Mouse (Mus musculus) lung, postnatal 0 days (tissue): ENCODE results near the gene Srp68. TPM values are rescaled to one million over a fixed set of nuclear protein-coding genes. Genes with fewer than 3 reads are reported as not detected.

ENCODE experiments used
- ATAC-seq: fragments of 200-750 bp; cut with Nextera tagmentation; 2 replicates; pipeline ENCODE4 v1.8.0; 2017; ENCODE audit warnings: moderate library complexity
- DNase-seq: peaks from one replicate; pipeline ENCODE4 v3.0.0-alpha.2; 2016; ENCODE audit warnings: low spot score
- H3K27ac ChIP-seq: fragments of 300-500 bp; sonication (generic); 2 replicates; pipeline ENCODE4 v1.5.1; 2014; ENCODE audit warnings: antibody characterized with exemption, mild to moderate bottlenecking, low read length, mixed read lengths
- H3K27me3 ChIP-seq: fragments of 300-500 bp; sonication (generic); replicated peaks from 2 replicates; pipeline ENCODE4 v1.6.1; 2014; ENCODE audit warnings: low read length, mixed read lengths; ENCODE audit not compliant: insufficient read depth
- H3K36me3 ChIP-seq: fragments of 300-500 bp; sonication (generic); 2 replicates; pipeline ENCODE4 v1.6.1; 2014; ENCODE audit warnings: low read length, mixed read lengths; ENCODE audit not compliant: insufficient read depth
- H3K4me1 ChIP-seq: fragments of 300-500 bp; sonication (generic); 2 replicates; pipeline ENCODE4 v1.6.1; 2014; ENCODE audit warnings: antibody characterized with exemption, low read depth, low read length, mixed read lengths; ENCODE audit not compliant: insufficient read depth
- H3K4me2 ChIP-seq: fragments of 300-500 bp; sonication (generic); replicated peaks from 2 replicates; pipeline ENCODE4 v1.6.1; 2014; ENCODE audit warnings: low read depth, mild to moderate bottlenecking, low read length, moderate library complexity, mixed read lengths
- H3K4me3 ChIP-seq: fragments of 300-500 bp; sonication (generic); 2 replicates; pipeline ENCODE4 v1.5.1; 2014; ENCODE audit warnings: low read depth, low read length
- H3K9ac ChIP-seq: fragments of 300-500 bp; sonication (generic); replicated peaks from 2 replicates; pipeline ENCODE4 v1.6.1; 2014; ENCODE audit warnings: low read depth, mild to moderate bottlenecking
- H3K9me3 ChIP-seq: fragments of 300-500 bp; sonication (generic); 2 replicates; pipeline ENCODE4 v1.6.1; 2016; ENCODE audit warnings: low read length, mixed read lengths
- CTCF ChIP-seq: IDR thresholded peaks from 2 replicates; pipeline ENCODE4 v1.5.1; 2016; ENCODE audit warnings: antibody characterized with exemption, mild to moderate bottlenecking
- EP300 ChIP-seq: IDR thresholded peaks from 2 replicates; pipeline ENCODE4 v1.6.1; 2016; ENCODE audit warnings: antibody characterized with exemption, mild to moderate bottlenecking, control low read depth
- WGBS: fragments of 180-500 bp; shearing (Covaris S2); extraction: QIAGEN DNeasy Blood & Tissue Kit; methylation state at CpG from one replicate; pipeline ENCODE4 v1.1.7; 2014; 5-methylcytosine and 5-hydroxymethylcytosine counted together
- polyA plus RNA-seq: library from polyadenylated mRNA; unstranded; fragments of >200 nt; fragmentation: Nextera tagmentation; extraction: Ambion mirVana; gene quantifications from 2 replicates; pipeline ENCODE4 v1.2.1, GENCODE M21; 2015

Srp68 gene
- polyA plus RNA-seq, result 43.0 and 47.4 TPM in 2 replicates

GRCm38 (mm10) chr11:116274045-116274666 lies at the start of gene Srp68:
Srp68 (minus strand) TSS chr11:116274217.
- Histone ChIP-seq H3K4me2 (peak within 1 kb of the TSS; percentile 90), H3K9me3 (no peaks in the 10 kb centered on the region), H3K27me3 (no peaks in the 10 kb centered on the region), H3K9ac (peak within 1 kb of the TSS; percentile 79), H3K27ac (peak within 1 kb of the TSS; percentile 43), H3K4me1 (peaks cover 5% of the 10 kb centered on the region; the same call in 1 of the 2 replicates), H3K36me3 (no peaks in the 10 kb centered on the region; the same call in 1 of the 2 replicates), H3K4me3 (peak within 1 kb of the TSS; percentile 79)
- ATAC-seq (peak; percentile 100), DNase-seq (peak; percentile 97)
- no peak for TF ChIP-seq EP300
- peak; percentile 50 for TF ChIP-seq CTCF
- under 1% methylated on average over 31 of the region's 32 CpGs for WGBS

GRCm38 (mm10) chr11:116318719-116319659 lies 45.0 kb upstream of the Srp68 start:
- no peaks in the 10 kb centered on the region for H3K27me3 ChIP-seq
- TF ChIP-seq CTCF (peak; percentile 97), EP300 (no peak)
- WGBS, result 4% methylated on average over 39 of the region's 41 CpGs

GRCm38 (mm10) chr11:116312359-116312758 lies 38.3 kb upstream of the Srp68 start:
- TF ChIP-seq CTCF (no peak), EP300 (no peak)
- Histone ChIP-seq H3K9ac (no peak overlapping the region), H3K9me3 (no peaks in the 10 kb centered on the region), H3K36me3 (no peaks in the 10 kb centered on the region), H3K27ac (no peak overlapping the region), H3K4me3 (no peak overlapping the region), H3K27me3 (no peaks in the 10 kb centered on the region), H3K4me2 (no peak overlapping the region), H3K4me1 (no peaks in the 10 kb centered on the region)
- ATAC-seq, result peak; percentile 79
- DNase-seq, result peak; percentile 75
- 24% methylated on average over 8 of the region's 8 CpGs for WGBS

More at GRCm38 (mm10) chr11:116318719-116319659, 45.0 kb upstream of the Srp68 start:
- 0 out of 2 replicates have a peak overlapping the region, but pooled peaks have one; percentile 23 for H3K9ac ChIP-seq
- ATAC-seq, result peak; percentile 87
- peak; percentile 84 for DNase-seq
- H3K4me2 ChIP-seq, result peak overlapping the region; percentile 93
- H3K36me3 ChIP-seq, result no peaks in the 10 kb centered on the region
- no peak overlapping the region for H3K27ac ChIP-seq
- H3K4me3 ChIP-seq, result peak overlapping the region; percentile 39
- H3K9me3 ChIP-seq, result no peaks in the 10 kb centered on the region
- H3K4me1 ChIP-seq, result 0 out of 2 replicates have a peak, but pooled peaks cover 4% of the 10 kb centered on the region

GRCm38 (mm10) chr11:116311169-116311568 lies 37.2 kb upstream of the Srp68 start:
- no peak overlapping the region for H3K4me3 ChIP-seq
- ATAC-seq, result peak; percentile 25; the same call in 1 of the 2 replicates
- no peaks in the 10 kb centered on the region for H3K27me3 ChIP-seq
- peak; percentile 75 for DNase-seq
- H3K4me1 ChIP-seq, result 0 out of 2 replicates have a peak, but pooled peaks cover 3% of the 10 kb centered on the region
- WGBS, result 35% methylated on average over 8 of the region's 8 CpGs
- no peaks in the 10 kb centered on the region for H3K9me3 ChIP-seq
- no peak overlapping the region for H3K27ac ChIP-seq
- H3K9ac ChIP-seq, result no peak overlapping the region
- no peak overlapping the region for H3K4me2 ChIP-seq
- TF ChIP-seq EP300 (no peak), CTCF (no peak)
- H3K36me3 ChIP-seq, result no peaks in the 10 kb centered on the region

- 65% methylated on average over 3 of the region's 3 CpGs for WGBS
Measured at GRCm38 (mm10) chr11:116309601-116310000, 35.6 kb upstream of the Srp68 start.

More at GRCm38 (mm10) chr11:116309601-116310000, 35.6 kb upstream of the Srp68 start:
- no peak for ATAC-seq
- Histone ChIP-seq H3K4me3 (no peak overlapping the region), H3K9ac (no peak overlapping the region), H3K27me3 (no peaks in the 10 kb centered on the region), H3K27ac (no peak overlapping the region), H3K4me1 (0 out of 2 replicates have a peak, but pooled peaks cover 8% of the 10 kb centered on the region), H3K4me2 (no peak overlapping the region), H3K9me3 (no peaks in the 10 kb centered on the region), H3K36me3 (no peaks in the 10 kb centered on the region)
- no peak for DNase-seq
- TF ChIP-seq CTCF (no peak), EP300 (no peak)
